Mouse (Mus musculus) adrenal gland, adult 18-20 months (tissue): ENCODE measurements around the gene Htr3a. TPM values are rescaled to one million over a fixed set of nuclear protein-coding genes. Genes with fewer than 3 reads are reported as not detected.

Experiments
- DNase-seq, 2 experiments: peaks; one replicate each; pipeline ENCODE4 v3.0.0; 2021 to 2022; ENCODE audit warnings: low spot score in 2 of 2
- total RNA-seq, 2 experiments: library from RNA; stranded (reverse); gene quantifications; 1 replicate in 1 of 2; 2 replicates in 1 of 2; pipeline ENCODE4 v1.2.3; 2021

Gene Htr3a
- total RNA-seq, 2 experiments from 2014 or later, result 4.4 to 7.1 TPM

DNA sequence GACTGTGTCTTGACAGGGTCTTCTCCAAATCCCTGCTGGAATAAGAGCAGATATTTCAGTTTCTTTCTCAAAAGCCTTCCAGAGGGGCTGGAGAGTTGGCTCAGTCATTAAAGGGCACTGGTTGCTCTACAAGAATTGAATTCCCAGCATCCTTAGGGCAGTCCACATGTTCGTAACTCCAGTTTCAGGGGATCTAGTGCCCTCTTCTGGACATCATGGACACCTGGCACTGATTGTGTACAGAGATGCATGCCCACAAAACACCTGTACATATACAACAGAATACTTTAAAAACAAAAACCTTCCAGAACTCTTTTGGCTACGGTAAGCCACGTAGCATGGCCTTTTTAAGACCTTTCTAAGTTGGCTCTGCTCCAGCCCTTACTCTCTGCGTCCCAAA is 54.7 kb downstream of the Htr3a start:
- no peak for DNase-seq

DNA sequence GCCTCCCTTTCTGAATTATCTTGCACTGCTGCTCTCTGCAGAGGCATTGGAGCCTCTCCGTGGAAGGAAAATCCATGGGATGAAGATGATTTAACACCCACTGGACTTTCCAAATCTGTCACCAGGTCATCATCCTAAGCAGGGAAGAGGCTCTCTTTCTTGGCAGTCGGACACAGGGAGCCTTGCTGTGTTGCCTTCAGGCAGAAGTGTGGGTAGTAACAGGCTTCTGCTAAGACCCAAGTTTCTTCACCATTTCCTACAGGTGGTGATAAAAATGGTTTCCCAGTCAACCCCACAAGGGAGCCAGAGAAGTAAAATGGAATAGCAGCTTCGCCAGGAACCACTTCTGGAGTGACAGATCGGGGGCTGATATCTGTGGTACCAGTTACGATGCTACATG is 61.4 kb downstream of the Htr3a start:
- DNase-seq, result no peak

Other genes with a start within 250 kb of the Htr3a start
- gene Zbtb16, start 74.9 kb downstream of the Htr3a start, total RNA-seq, result 10 to 100 TPM; 77.6 to 92.0 TPM
- under 1 TPM in 1 of 2 experiments, not detected in 1; 0.22 TPM for gene Htr3b, start 53.9 kb upstream of the Htr3a start, total RNA-seq
- gene Usp28, start 74.3 kb upstream of the Htr3a start, total RNA-seq, result 1 to 10 TPM; 9.1 to 9.7 TPM
- gene Zw10, start 144.5 kb upstream of the Htr3a start, total RNA-seq, result 10 to 100 TPM; 16.2 to 17.7 TPM
- gene Tmprss5, start 170.2 kb upstream of the Htr3a start, total RNA-seq, result under 1 TPM; 0.50 to 0.51 TPM